Mouse (Mus musculus): Measurements from ENCODE around the gene Wdr46. TPM values are rescaled to one million over a fixed set of nuclear protein-coding genes. Genes with fewer than 3 reads are reported as not detected.

Wdr46 gene
- polyA plus RNA-seq, 1 experiment = 21.4 TPM

- Histone ChIP-seq H3K4me3 (replicated peaks; ENCODE audit: control insufficient read depth, low read depth, low read length) (peak overlapping the region; percentile 69), H3K4me1 (ENCODE audit: control insufficient read depth, insufficient read depth, low read length) (no peaks in the 10 kb centered on the region)
- 72% methylated on average over 21 of the region's 21 CpGs for WGBS
Measured at GRCm38 (mm10) chr17:33928251-33928947, 12.1 kb upstream of the Wdr46 start.

GRCm38 (mm10) chr17:33929371-33930279 lies 10.8 kb upstream of the Wdr46 start, which contains the start of gene Rgl2:
TSS of gene Rgl2 (plus strand) at chr17:33929543.
- TF ChIP-seq POLR2A (IDR thresholded peaks at IDR 0.05; ENCODE audit: borderline replicate concordance, control insufficient read depth, low read depth, low read length) (peak; percentile 57; the same call in 1 of the 2 replicates), CTCF (IDR thresholded peaks at IDR 0.05; ENCODE audit: control insufficient read depth, insufficient read depth, low read length) (0 out of 2 replicates have a peak, but pooled peaks have one; percentile 8)
- peak within 1 kb of the TSS; percentile 93 for H3K4me3 ChIP-seq (replicated peaks; ENCODE audit: control insufficient read depth, low read depth, low read length)
- no peaks in the 10 kb centered on the region; the same call in 1 of the 2 replicates for H3K4me1 ChIP-seq (ENCODE audit: control insufficient read depth, insufficient read depth, low read length)
- WGBS = 1% methylated on average over 79 of the region's 80 CpGs
- H3K27ac ChIP-seq (ENCODE audit: control insufficient read depth, insufficient read depth, low read depth, low read length, poor library complexity) = peak within 1 kb of the TSS; percentile 99

More at GRCm38 (mm10) chr17:33928251-33928947, 12.1 kb upstream of the Wdr46 start:
- no peak for TF ChIP-seq POLR2A (IDR thresholded peaks at IDR 0.05; ENCODE audit: borderline replicate concordance, control insufficient read depth, low read depth, low read length)
- TF ChIP-seq CTCF (IDR thresholded peaks at IDR 0.05; ENCODE audit: control insufficient read depth, insufficient read depth, low read length) = no peak
- no peak overlapping the region for H3K27ac ChIP-seq (ENCODE audit: control insufficient read depth, insufficient read depth, low read depth, low read length, poor library complexity)

GRCm38 (mm10) chr17:33930280-33931158 lies 9.9 kb upstream of the Wdr46 start:
- TF ChIP-seq CTCF (IDR thresholded peaks at IDR 0.05; ENCODE audit: control insufficient read depth, insufficient read depth, low read length) (no peak), POLR2A (IDR thresholded peaks at IDR 0.05; ENCODE audit: borderline replicate concordance, control insufficient read depth, low read depth, low read length) (no peak)
- under 1% methylated on average over 45 of the region's 45 CpGs for WGBS
- H3K27ac ChIP-seq (ENCODE audit: control insufficient read depth, insufficient read depth, low read depth, low read length, poor library complexity) = peak overlapping the region; percentile 99
- H3K4me1 ChIP-seq (ENCODE audit: control insufficient read depth, insufficient read depth, low read length) = no peaks in the 10 kb centered on the region; the same call in 1 of the 2 replicates
- peak overlapping the region; percentile 93 for H3K4me3 ChIP-seq (replicated peaks; ENCODE audit: control insufficient read depth, low read depth, low read length)

DNA sequence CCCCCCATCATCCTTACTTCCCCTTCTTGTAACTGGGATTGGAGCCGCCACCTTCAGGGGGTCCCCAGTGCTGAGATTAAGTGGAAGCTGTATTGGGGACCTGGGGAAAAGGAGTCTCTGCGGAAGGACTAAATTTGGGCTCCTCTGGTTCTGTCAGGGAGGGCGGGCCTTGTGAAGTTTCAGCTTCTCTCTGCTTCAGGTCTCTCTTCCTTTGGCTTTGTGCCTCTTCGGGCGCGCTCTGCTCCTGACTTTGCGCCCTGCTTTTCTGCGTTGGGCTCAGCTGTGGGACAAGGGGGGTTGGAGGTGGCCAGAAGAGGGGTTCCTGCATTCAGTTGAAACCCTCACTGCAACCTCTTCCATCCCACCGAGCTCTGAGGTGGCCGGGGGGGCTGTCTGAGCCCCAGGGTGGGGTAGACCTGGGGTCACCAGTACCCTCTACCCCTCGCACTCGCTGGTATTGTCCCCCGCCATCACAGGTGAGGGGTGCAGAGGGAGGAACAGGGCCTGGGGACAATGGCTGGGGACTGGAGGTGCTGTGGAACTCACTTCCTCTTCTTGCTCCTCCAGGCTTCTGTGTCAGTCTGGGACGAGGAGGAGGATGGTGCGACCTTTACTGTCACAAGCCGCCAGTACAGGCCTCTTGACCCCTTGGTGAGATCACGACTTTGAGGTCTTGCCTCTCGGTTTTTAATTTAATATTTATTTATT lies 9.1 kb upstream of the Wdr46 start:
- 25% methylated on average over 18 of the region's 18 CpGs for WGBS
- Histone ChIP-seq H3K4me3 (replicated peaks; ENCODE audit: control insufficient read depth, low read depth, low read length) (peak overlapping the region; percentile 93), H3K27ac (ENCODE audit: control insufficient read depth, insufficient read depth, low read depth, low read length, poor library complexity) (peak overlapping the region; percentile 99), H3K4me1 (ENCODE audit: control insufficient read depth, insufficient read depth, low read length) (no peaks in the 10 kb centered on the region; the same call in 1 of the 2 replicates)
- no peak for TF ChIP-seq CTCF (IDR thresholded peaks at IDR 0.05; ENCODE audit: control insufficient read depth, insufficient read depth, low read length)
- TF ChIP-seq POLR2A (IDR thresholded peaks at IDR 0.05; ENCODE audit: borderline replicate concordance, control insufficient read depth, low read depth, low read length) = no peak

DNA sequence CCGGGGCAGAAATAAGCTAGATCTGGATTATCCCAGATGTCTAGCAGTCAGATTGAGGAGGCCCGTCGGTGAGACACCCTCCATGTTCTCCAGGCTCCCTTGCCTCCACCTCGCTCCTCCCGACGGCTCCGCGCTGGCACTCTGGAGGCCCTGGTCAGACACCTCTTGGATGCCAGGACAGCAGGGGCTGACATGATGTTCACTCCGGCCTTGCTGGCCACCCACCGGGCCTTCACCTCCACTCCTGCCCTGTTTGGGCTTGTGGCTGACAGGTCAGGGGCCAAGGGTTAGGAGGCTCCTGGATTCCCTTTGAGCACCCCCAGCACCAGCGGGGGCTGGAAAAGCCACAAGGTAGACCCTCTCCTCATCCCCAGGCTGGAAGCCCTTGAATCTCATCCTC lies 8.5 kb upstream of the Wdr46 start:
- Histone ChIP-seq H3K4me1 (ENCODE audit: control insufficient read depth, insufficient read depth, low read length) (no peaks in the 10 kb centered on the region; the same call in 1 of the 2 replicates), H3K4me3 (replicated peaks; ENCODE audit: control insufficient read depth, low read depth, low read length) (no peak overlapping the region), H3K27ac (ENCODE audit: control insufficient read depth, insufficient read depth, low read depth, low read length, poor library complexity) (no peak overlapping the region)
- 89% methylated on average over 11 of the region's 11 CpGs for WGBS
- no peak for TF ChIP-seq CTCF (IDR thresholded peaks at IDR 0.05; ENCODE audit: control insufficient read depth, insufficient read depth, low read length)
- no peak for TF ChIP-seq POLR2A (IDR thresholded peaks at IDR 0.05; ENCODE audit: borderline replicate concordance, control insufficient read depth, low read depth, low read length)

- no peak for TF ChIP-seq POLR2A (IDR thresholded peaks at IDR 0.05; ENCODE audit: borderline replicate concordance, control insufficient read depth, low read depth, low read length)
- TF ChIP-seq CTCF (IDR thresholded peaks at IDR 0.05; ENCODE audit: control insufficient read depth, insufficient read depth, low read length) = no peak
- 92% methylated on average over 14 of the region's 14 CpGs for WGBS
- Histone ChIP-seq H3K27ac (ENCODE audit: control insufficient read depth, insufficient read depth, low read depth, low read length, poor library complexity) (no peak overlapping the region), H3K4me1 (ENCODE audit: control insufficient read depth, insufficient read depth, low read length) (no peaks in the 10 kb centered on the region; the same call in 1 of the 2 replicates), H3K4me3 (replicated peaks; ENCODE audit: control insufficient read depth, low read depth, low read length) (no peak overlapping the region)
Measured at GRCm38 (mm10) chr17:33932448-33932847, 8.0 kb upstream of the Wdr46 start.

DNA sequence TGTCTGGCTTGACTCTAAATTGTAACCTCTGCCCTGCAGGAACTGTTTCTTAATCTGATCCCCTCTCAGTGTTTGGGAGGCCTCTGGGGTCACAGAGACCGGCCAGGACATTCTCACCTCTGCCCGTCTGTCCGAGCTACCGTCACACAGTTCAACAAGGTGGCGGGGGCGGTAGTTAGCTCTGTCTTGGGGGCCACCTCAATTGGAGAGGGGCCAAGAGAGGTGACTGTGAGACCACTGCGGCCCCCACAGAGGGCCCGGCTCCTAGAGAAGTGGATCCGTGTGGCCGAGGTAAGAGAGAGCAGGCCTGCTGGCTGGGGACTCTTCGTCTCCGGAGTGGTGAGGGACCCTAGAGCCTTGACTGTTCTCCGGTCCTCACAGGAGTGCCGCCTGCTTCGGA lies 7.5 kb upstream of the Wdr46 start:
- TF ChIP-seq CTCF (IDR thresholded peaks at IDR 0.05; ENCODE audit: control insufficient read depth, insufficient read depth, low read length) (no peak), POLR2A (IDR thresholded peaks at IDR 0.05; ENCODE audit: borderline replicate concordance, control insufficient read depth, low read depth, low read length) (no peak)
- Histone ChIP-seq H3K27ac (ENCODE audit: control insufficient read depth, insufficient read depth, low read depth, low read length, poor library complexity) (no peak overlapping the region), H3K4me1 (ENCODE audit: control insufficient read depth, insufficient read depth, low read length) (no peaks in the 10 kb centered on the region; the same call in 1 of the 2 replicates), H3K4me3 (replicated peaks; ENCODE audit: control insufficient read depth, low read depth, low read length) (no peak overlapping the region)
- WGBS = 96% methylated on average over 15 of the region's 15 CpGs

Measured in bone marrow, adult 2 months (tissue).